Mouse (Mus musculus) heart, adult 2 months (tissue): Measurements from ENCODE around the gene Tmem129.

ENCODE experiments used
- CTCF ChIP-seq: fragments of 200-600 bp; IDR thresholded peaks from 2 replicates; pipeline ENCODE4 v1.8.1; 2022; ENCODE audit warnings: antibody characterized with exemption, mild to moderate bottlenecking, moderate library complexity
- EP300 ChIP-seq: fragments of 200-500 bp; IDR thresholded peaks from 2 replicates; pipeline ENCODE4 v1.6.1; 2011; ENCODE audit warnings: low read depth, low read length, control low read depth; ENCODE audit not compliant: insufficient read depth
- POLR2A ChIP-seq: fragments of 200-500 bp; IDR thresholded peaks from 2 replicates; pipeline ENCODE4 v1.6.1; 2011; ENCODE audit warnings: mild to moderate bottlenecking, low read depth, low read length, control low read depth; ENCODE audit not compliant: insufficient read depth

DNA sequence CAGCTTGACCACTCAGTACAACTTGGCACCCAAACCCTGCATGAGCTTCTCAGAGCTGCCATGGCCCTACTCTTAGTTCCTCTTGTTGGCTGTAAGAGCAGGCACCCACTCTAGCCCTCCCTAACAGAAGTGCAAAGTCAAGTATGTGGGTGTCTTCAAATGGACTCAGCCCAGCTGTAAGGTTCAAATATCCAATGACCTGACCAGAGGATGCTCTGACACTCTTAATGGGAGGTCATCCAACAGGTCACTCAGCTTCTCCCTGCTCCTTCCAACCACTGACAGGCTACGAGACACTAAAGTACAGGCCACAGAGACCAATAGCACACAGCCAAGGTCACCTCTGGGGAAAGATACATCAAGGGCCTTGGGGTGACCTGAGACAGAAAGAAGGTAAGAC is 49.0 kb downstream of the Tmem129 start:
- no peak for TF ChIP-seq EP300
- no peak for TF ChIP-seq POLR2A
- TF ChIP-seq CTCF: no peak
